Mouse (Mus musculus) kidney, adult 8-10 months (tissue): ENCODE data around the gene Adamts2.

Experiments used
- DNase-seq, 2 experiments: peaks; one replicate each; pipeline ENCODE4 v3.0.0; 2022

The Adamts2 gene

GRCm38 (mm10) chr11:50850989-50851601, 249.2 kb downstream of the Adamts2 start:
- DNase-seq, result no peak
